Mouse (Mus musculus): Measurements from ENCODE around the gene Alox12. TPM values are rescaled to one million over a fixed set of nuclear protein-coding genes. Genes with fewer than 3 reads are reported as not detected.

Alox12 gene
- polyA plus RNA-seq (2014; fragmentation: Illumina TruSeq; extraction: RNeasy Lipid Tissue Mini Kit (QIAGEN cat#74804); ENCODE audit: insufficient read depth, low read depth, low replicate concordance), result 2.8 TPM

GRCm38 (mm10) chr11:70254931-70255531 lies at the start of gene Alox12:
TSS of gene Alox12 (minus strand) at chr11:70255353.

GRCm38 (mm10) chr11:70239541-70240279 lies 15.4 kb downstream of the Alox12 start, which contains the start of the genes Gm21988 and Rnasek:
TSS of gene Gm21988 (minus strand) at chr11:70239830.
TSS of gene Rnasek (minus strand) at chr11:70239842.

DNA sequence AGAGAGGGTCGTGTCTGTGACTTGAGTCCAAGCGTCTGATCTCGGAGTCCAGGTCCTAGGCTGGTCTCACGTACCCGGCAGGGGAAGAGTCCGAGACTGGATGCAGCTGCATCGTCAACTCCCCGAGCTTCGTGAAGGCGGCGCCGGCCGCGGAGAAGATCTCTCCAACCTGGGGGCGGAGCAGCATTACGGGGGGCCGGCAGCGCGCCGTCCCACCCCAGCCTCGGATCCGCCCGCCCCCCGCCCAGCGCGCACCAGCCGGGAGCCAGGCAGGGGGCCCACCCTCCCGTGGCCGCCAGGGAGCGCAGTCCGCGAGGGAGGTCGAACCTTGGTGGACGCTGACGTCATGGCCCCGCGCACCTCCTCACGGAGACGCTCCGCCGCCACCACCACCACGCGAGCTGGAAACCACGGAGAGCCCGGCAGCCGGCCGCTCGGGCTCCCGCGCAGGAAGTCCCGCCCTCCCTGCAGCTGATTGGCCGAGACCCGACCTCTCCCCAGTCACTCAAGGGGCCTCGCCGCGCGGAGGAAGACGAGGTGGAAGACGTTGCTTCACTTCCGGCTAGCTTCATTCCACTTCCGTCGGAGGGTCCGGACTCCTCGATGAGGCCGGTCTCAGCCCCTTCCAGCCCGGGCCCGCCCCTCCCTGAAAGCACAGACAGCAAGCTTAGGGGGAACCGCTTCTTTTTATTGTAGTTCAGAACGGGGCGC lies 17.5 kb downstream of the Alox12 start, which contains the start of gene 0610010K14Rik:
0610010K14Rik (minus strand) TSS at position 458 of the 711 bp plus-strand sequence.

DNA sequence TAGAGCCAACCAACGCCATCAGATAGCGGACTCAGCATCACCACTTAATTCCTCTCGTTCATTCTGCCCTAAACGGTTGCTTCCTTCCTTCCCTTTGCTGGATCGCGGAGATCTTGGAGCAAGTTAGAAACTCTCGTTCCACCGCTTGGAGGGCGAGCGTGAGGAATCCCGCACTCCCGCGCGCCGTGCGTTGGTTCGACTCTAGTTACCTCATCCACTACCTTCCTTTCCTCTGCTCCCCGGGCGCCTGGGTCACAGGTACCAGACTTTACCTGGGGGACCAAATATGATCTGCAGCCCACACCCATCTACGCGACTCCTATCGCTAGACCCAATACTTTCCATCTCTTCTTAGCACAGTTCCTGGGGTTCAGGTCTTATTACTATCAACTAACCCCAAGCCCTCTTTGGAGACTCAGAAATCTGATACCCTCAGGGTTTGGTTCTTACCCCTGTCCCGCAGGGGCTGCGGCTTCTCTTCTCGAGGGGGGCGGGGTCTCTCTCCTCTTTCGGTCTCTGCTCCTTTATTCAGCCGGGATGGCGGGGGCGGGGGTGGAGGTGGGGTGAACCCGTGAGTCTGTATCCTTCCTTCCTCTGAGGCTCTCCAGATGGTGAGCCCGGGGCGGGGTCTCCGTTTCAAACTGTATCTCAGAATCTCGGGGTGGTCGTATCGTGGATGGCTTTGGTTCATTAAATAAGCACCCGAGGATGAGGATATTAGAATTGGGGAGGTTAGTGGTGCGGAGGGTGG lies 25.7 kb downstream of the Alox12 start, which contains the start of gene Bcl6b:
Bcl6b (minus strand) TSS at position 539 of the 751 bp plus-strand sequence.

GRCm38 (mm10) chr11:70220731-70221602 lies 34.2 kb downstream of the Alox12 start, which contains the start of gene Slc16a13:
TSS of gene Slc16a13 (minus strand) at chr11:70221064.

GRCm38 (mm10) chr11:70212423-70212822 lies 42.7 kb downstream of the Alox12 start, which contains the start of gene Slc16a11:
TSS of gene Slc16a11 (plus strand) at chr11:70212752.

Other genes with a start within 250 kb of the Alox12 start
- 82.7 TPM for gene Acadvl, start 239.9 kb downstream of the Alox12 start, polyA plus RNA-seq (2014; fragmentation: Illumina TruSeq; extraction: RNeasy Lipid Tissue Mini Kit (QIAGEN cat#74804); ENCODE audit: insufficient read depth, low read depth, low replicate concordance)
- 7.3 TPM for gene Dlg4, start 238.4 kb downstream of the Alox12 start, polyA plus RNA-seq (2014; fragmentation: Illumina TruSeq; extraction: RNeasy Lipid Tissue Mini Kit (QIAGEN cat#74804); ENCODE audit: insufficient read depth, low read depth, low replicate concordance)
- gene Asgr1, start 201.3 kb downstream of the Alox12 start, polyA plus RNA-seq (2014; fragmentation: Illumina TruSeq; extraction: RNeasy Lipid Tissue Mini Kit (QIAGEN cat#74804); ENCODE audit: insufficient read depth, low read depth, low replicate concordance), result 13.1 TPM
- 0.41 TPM for gene Asgr2, start 162.7 kb downstream of the Alox12 start, polyA plus RNA-seq (2014; fragmentation: Illumina TruSeq; extraction: RNeasy Lipid Tissue Mini Kit (QIAGEN cat#74804); ENCODE audit: insufficient read depth, low read depth, low replicate concordance)
- gene Mgl2, start 125.0 kb downstream of the Alox12 start, polyA plus RNA-seq (2014; fragmentation: Illumina TruSeq; extraction: RNeasy Lipid Tissue Mini Kit (QIAGEN cat#74804); ENCODE audit: insufficient read depth, low read depth, low replicate concordance), result 26.9 TPM
- gene Clec10a, start 99.2 kb downstream of the Alox12 start, polyA plus RNA-seq (2014; fragmentation: Illumina TruSeq; extraction: RNeasy Lipid Tissue Mini Kit (QIAGEN cat#74804); ENCODE audit: insufficient read depth, low read depth, low replicate concordance), result 14.5 TPM
- 54.5 TPM for gene Slc16a11, start 42.6 kb downstream of the Alox12 start, polyA plus RNA-seq (2014; fragmentation: Illumina TruSeq; extraction: RNeasy Lipid Tissue Mini Kit (QIAGEN cat#74804); ENCODE audit: insufficient read depth, low read depth, low replicate concordance)
- 4.1 TPM for gene Slc16a13, start 34.3 kb downstream of the Alox12 start, polyA plus RNA-seq (2014; fragmentation: Illumina TruSeq; extraction: RNeasy Lipid Tissue Mini Kit (QIAGEN cat#74804); ENCODE audit: insufficient read depth, low read depth, low replicate concordance)
- 15.8 TPM for gene Bcl6b, start 25.6 kb downstream of the Alox12 start, polyA plus RNA-seq (2014; fragmentation: Illumina TruSeq; extraction: RNeasy Lipid Tissue Mini Kit (QIAGEN cat#74804); ENCODE audit: insufficient read depth, low read depth, low replicate concordance)
- gene 0610010K14Rik, start 17.4 kb downstream of the Alox12 start, polyA plus RNA-seq (2014; fragmentation: Illumina TruSeq; extraction: RNeasy Lipid Tissue Mini Kit (QIAGEN cat#74804); ENCODE audit: insufficient read depth, low read depth, low replicate concordance), result 69.1 TPM
- 8.1 TPM for gene Gm21988, start 15.5 kb downstream of the Alox12 start, polyA plus RNA-seq (2014; fragmentation: Illumina TruSeq; extraction: RNeasy Lipid Tissue Mini Kit (QIAGEN cat#74804); ENCODE audit: insufficient read depth, low read depth, low replicate concordance)
- gene Rnasek, start 15.5 kb downstream of the Alox12 start, polyA plus RNA-seq (2014; fragmentation: Illumina TruSeq; extraction: RNeasy Lipid Tissue Mini Kit (QIAGEN cat#74804); ENCODE audit: insufficient read depth, low read depth, low replicate concordance), result 203 TPM
- not detected for gene Alox12e, start 67.3 kb upstream of the Alox12 start, polyA plus RNA-seq (2014; fragmentation: Illumina TruSeq; extraction: RNeasy Lipid Tissue Mini Kit (QIAGEN cat#74804); ENCODE audit: insufficient read depth, low read depth, low replicate concordance)
- gene Alox15, start 96.7 kb upstream of the Alox12 start, polyA plus RNA-seq (2014; fragmentation: Illumina TruSeq; extraction: RNeasy Lipid Tissue Mini Kit (QIAGEN cat#74804); ENCODE audit: insufficient read depth, low read depth, low replicate concordance), result 3.7 TPM
- 9.8 TPM for gene Pelp1, start 154.7 kb upstream of the Alox12 start, polyA plus RNA-seq (2014; fragmentation: Illumina TruSeq; extraction: RNeasy Lipid Tissue Mini Kit (QIAGEN cat#74804); ENCODE audit: insufficient read depth, low read depth, low replicate concordance)
- gene Arrb2, start 177.3 kb upstream of the Alox12 start, polyA plus RNA-seq (2014; fragmentation: Illumina TruSeq; extraction: RNeasy Lipid Tissue Mini Kit (QIAGEN cat#74804); ENCODE audit: insufficient read depth, low read depth, low replicate concordance), result 37.6 TPM
- 52.9 TPM for gene Med11, start 196.6 kb upstream of the Alox12 start, polyA plus RNA-seq (2014; fragmentation: Illumina TruSeq; extraction: RNeasy Lipid Tissue Mini Kit (QIAGEN cat#74804); ENCODE audit: insufficient read depth, low read depth, low replicate concordance)
- gene Zmynd15, start 204.1 kb upstream of the Alox12 start, polyA plus RNA-seq (2014; fragmentation: Illumina TruSeq; extraction: RNeasy Lipid Tissue Mini Kit (QIAGEN cat#74804); ENCODE audit: insufficient read depth, low read depth, low replicate concordance), result 3.2 TPM
- 59.8 TPM for gene Cxcl16, start 204.6 kb upstream of the Alox12 start, polyA plus RNA-seq (2014; fragmentation: Illumina TruSeq; extraction: RNeasy Lipid Tissue Mini Kit (QIAGEN cat#74804); ENCODE audit: insufficient read depth, low read depth, low replicate concordance)
- 0.25 TPM for gene Tm4sf5, start 249.9 kb upstream of the Alox12 start, polyA plus RNA-seq (2014; fragmentation: Illumina TruSeq; extraction: RNeasy Lipid Tissue Mini Kit (QIAGEN cat#74804); ENCODE audit: insufficient read depth, low read depth, low replicate concordance)